Mouse (Mus musculus) heart, adult 2 months (tissue): ENCODE data around the gene Zfp512. TPM values are rescaled to one million over a fixed set of nuclear protein-coding genes. Genes with fewer than 3 reads are reported as not detected.

Experiments
- DNase-seq, 2 experiments: peaks; one replicate each; pipeline ENCODE4 v3.0.0; 2021
- H3K27ac ChIP-seq: fragments of 200-600 bp; 2 replicates; pipeline ENCODE4 v1.8.1; 2022
- H3K27me3 ChIP-seq: fragments of 200-500 bp; 2 replicates; pipeline ENCODE4 v1.6.1; 2012; ENCODE audit warnings: mild to moderate bottlenecking, low read length, inconsistent platforms, mixed read lengths; ENCODE audit not compliant: control insufficient read depth, insufficient read depth
- H3K36me3 ChIP-seq: fragments of 200-500 bp; 2 replicates; pipeline ENCODE4 v1.6.1; 2012; ENCODE audit warnings: low read length, inconsistent platforms; ENCODE audit not compliant: control insufficient read depth, insufficient read depth
- H3K4me1 ChIP-seq: fragments of 200-500 bp; 2 replicates; pipeline ENCODE4 v1.6.1; 2011; ENCODE audit warnings: low read length; ENCODE audit not compliant: control insufficient read depth, insufficient read depth
- H3K4me3 ChIP-seq: fragments of 200-600 bp; 2 replicates; pipeline ENCODE4 v1.8.1; 2022
- H3K79me2 ChIP-seq: fragments of 200-500 bp; replicated peaks from 2 replicates; pipeline ENCODE4 v1.6.1; 2012; ENCODE audit warnings: mild to moderate bottlenecking, inconsistent platforms, low read length, moderate library complexity, mixed read lengths; ENCODE audit not compliant: control insufficient read depth, insufficient read depth
- H3K9ac ChIP-seq: fragments of 200-500 bp; 2 replicates; pipeline ENCODE4 v1.6.1; 2012; ENCODE audit warnings: low read depth, mild to moderate bottlenecking, control low read depth, inconsistent platforms, low read length, mixed read lengths
- CTCF ChIP-seq: fragments of 200-600 bp; IDR thresholded peaks from 2 replicates; pipeline ENCODE4 v1.8.1; 2022; ENCODE audit warnings: antibody characterized with exemption, mild to moderate bottlenecking, moderate library complexity
- EP300 ChIP-seq: fragments of 200-500 bp; IDR thresholded peaks from 2 replicates; pipeline ENCODE4 v1.6.1; 2011; ENCODE audit warnings: low read depth, low read length, control low read depth; ENCODE audit not compliant: insufficient read depth
- POLR2A ChIP-seq: fragments of 200-500 bp; IDR thresholded peaks from 2 replicates; pipeline ENCODE4 v1.6.1; 2011; ENCODE audit warnings: mild to moderate bottlenecking, low read depth, low read length, control low read depth; ENCODE audit not compliant: insufficient read depth
- WGBS: fragments of 180-500 bp; shearing (Covaris S2); methylation state at CpG from one replicate; pipeline ENCODE4 v1.1.7; 2018; 5-methylcytosine and 5-hydroxymethylcytosine counted together
- intact Hi-C: fragments of 180-260 bp; cut with DNase I; formaldehyde crosslinking; loops from one replicate; pipeline ENCODE4 v1.15.1; 2025
- polyA plus RNA-seq: library from polyadenylated mRNA; depleted of rRNA; stranded (reverse); fragments of >200 nt; gene quantifications from 2 replicates; pipeline ENCODE4 v1.2.3, GENCODE M21; 2012
- total RNA-seq, 2 experiments: library from RNA; stranded (reverse); gene quantifications; 2 replicates each; pipeline ENCODE4 v1.2.3; 2021

Gene Zfp512
- total and polyA plus RNA-seq, 3 experiments: 12.7 to 25.1 (median 23.7) TPM

- WGBS: 87% methylated on average over 6 of the region's 6 CpGs
- H3K4me1 ChIP-seq: no peaks in the 10 kb centered on the region; the same call in 1 of the 2 replicates
- DNase-seq: no peak
- H3K79me2 ChIP-seq: no peaks in the 10 kb centered on the region
- intact Hi-C loops: no loop called here
- no peaks in the 10 kb centered on the region for H3K27me3 ChIP-seq
- no peak overlapping the region for H3K4me3 ChIP-seq
- TF ChIP-seq EP300 (no peak), CTCF (no peak), POLR2A (no peak)
- H3K27ac ChIP-seq: no peak overlapping the region
- no peaks in the 10 kb centered on the region; the same call in 1 of the 2 replicates for H3K36me3 ChIP-seq
- no peak overlapping the region for H3K9ac ChIP-seq
Observed at GRCm38 (mm10) chr5:31469711-31470110, 17.5 kb downstream of the Zfp512 start.

- DNase-seq: peak; percentile 32 to 57
- Histone ChIP-seq H3K27me3 (no peaks in the 10 kb centered on the region), H3K9ac (no peak overlapping the region), H3K27ac (no peak overlapping the region), H3K79me2 (no peaks in the 10 kb centered on the region), H3K36me3 (no peaks in the 10 kb centered on the region; the same call in 1 of the 2 replicates), H3K4me3 (no peak overlapping the region), H3K4me1 (no peaks in the 10 kb centered on the region; the same call in 1 of the 2 replicates)
- intact Hi-C loops: no loop called here
- 47% methylated on average over 7 of the region's 7 CpGs for WGBS
- TF ChIP-seq CTCF: peak; percentile 80
- no peak for TF ChIP-seq EP300
Observed at GRCm38 (mm10) chr5:31470334-31470733, 18.1 kb downstream of the Zfp512 start.

- DNase-seq: no peak
- H3K27me3 ChIP-seq: no peaks in the 10 kb centered on the region
- H3K4me1 ChIP-seq: no peaks in the 10 kb centered on the region
- intact Hi-C loops: no loop called here
- WGBS: 91% methylated on average over 4 of the region's 4 CpGs
- no peaks in the 10 kb centered on the region for H3K36me3 ChIP-seq
- no peaks in the 10 kb centered on the region for H3K79me2 ChIP-seq
- H3K4me3 ChIP-seq: no peak overlapping the region
- H3K9ac ChIP-seq: no peak overlapping the region
- H3K27ac ChIP-seq: no peak overlapping the region
- no peak for TF ChIP-seq CTCF
- TF ChIP-seq POLR2A: no peak
- no peak for TF ChIP-seq EP300
Observed at GRCm38 (mm10) chr5:31480536-31480935, 28.3 kb downstream of the Zfp512 start.

- Histone ChIP-seq H3K4me1 (no peaks in the 10 kb centered on the region), H3K27ac (no peak within 1 kb of the TSS), H3K36me3 (no peaks in the 10 kb centered on the region), H3K79me2 (no peaks in the 10 kb centered on the region), H3K27me3 (no peaks in the 10 kb centered on the region), H3K4me3 (no peak within 1 kb of the TSS), H3K9ac (no peak within 1 kb of the TSS)
- no peak for TF ChIP-seq EP300
- TF ChIP-seq POLR2A: no peak
- no peak for TF ChIP-seq CTCF
- intact Hi-C loops: no loop called here
- no peak for DNase-seq
- WGBS: 97% methylated on average over 3 of the region's 3 CpGs
Observed at GRCm38 (mm10) chr5:31485440-31485839, 33.2 kb downstream of the Zfp512 start, which contains the start of gene 4930548H24Rik. Gene 4930548H24Rik (plus strand): TSS chr5:31485740.

GRCm38 (mm10) chr5:31487889-31488288 is 35.7 kb downstream of the Zfp512 start:
- no peaks in the 10 kb centered on the region for H3K36me3 ChIP-seq
- no peak for TF ChIP-seq POLR2A
- TF ChIP-seq EP300: no peak
- no peak for TF ChIP-seq CTCF
- no peak overlapping the region for H3K27ac ChIP-seq
- H3K79me2 ChIP-seq: no peaks in the 10 kb centered on the region
- H3K27me3 ChIP-seq: no peaks in the 10 kb centered on the region
- H3K9ac ChIP-seq: no peak overlapping the region
- intact Hi-C loops: no loop called here
- WGBS: 89% methylated on average over 3 of the region's 3 CpGs
- H3K4me1 ChIP-seq: no peaks in the 10 kb centered on the region
- no peak for DNase-seq
- H3K4me3 ChIP-seq: no peak overlapping the region

GRCm38 (mm10) chr5:31489116-31489769 is 37.0 kb downstream of the Zfp512 start:
- Histone ChIP-seq H3K27me3 (no peaks in the 10 kb centered on the region), H3K27ac (no peak overlapping the region), H3K79me2 (no peaks in the 10 kb centered on the region), H3K4me1 (no peaks in the 10 kb centered on the region), H3K4me3 (no peak overlapping the region), H3K36me3 (no peaks in the 10 kb centered on the region), H3K9ac (no peak overlapping the region)
- DNase-seq: no peak
- intact Hi-C loops: no loop called here
- WGBS: 52% methylated on average over 7 of the region's 7 CpGs
- TF ChIP-seq EP300 (no peak), POLR2A (no peak), CTCF (no peak)

GRCm38 (mm10) chr5:31492031-31492430 is 39.8 kb downstream of the Zfp512 start:
- WGBS: 45% methylated on average over 1 of the region's 1 CpGs

More at GRCm38 (mm10) chr5:31492031-31492430, 39.8 kb downstream of the Zfp512 start:
- Histone ChIP-seq H3K36me3 (no peaks in the 10 kb centered on the region), H3K4me3 (no peak overlapping the region), H3K4me1 (no peaks in the 10 kb centered on the region), H3K27ac (no peak overlapping the region), H3K9ac (no peak overlapping the region), H3K79me2 (no peaks in the 10 kb centered on the region), H3K27me3 (no peaks in the 10 kb centered on the region)
- intact Hi-C loops: no loop called here
- no peak for DNase-seq
- TF ChIP-seq CTCF (no peak), POLR2A (no peak), EP300 (no peak)
